In the genomic region with DNA sequence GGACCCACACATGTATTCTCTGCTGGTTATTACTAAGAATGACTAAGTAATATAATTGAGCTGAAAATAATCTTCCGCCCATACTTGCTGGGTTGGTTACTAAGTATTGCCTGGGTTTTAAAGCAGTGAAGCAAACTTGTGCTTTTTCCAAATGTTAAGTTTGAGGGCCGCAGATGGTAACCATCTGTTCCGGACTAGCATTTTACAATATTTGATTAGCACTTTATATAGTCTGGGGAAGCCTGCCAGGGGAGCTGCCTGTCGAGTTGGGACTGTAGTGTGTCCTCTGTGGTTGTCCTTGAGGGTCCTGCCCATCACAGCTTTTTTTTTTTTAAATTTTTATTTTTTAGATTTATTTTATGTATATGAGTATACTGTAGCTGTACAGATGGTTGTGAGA, we compare ENCODE assay signal across 12 mouse cellular contexts. TPM values are rescaled to one million over a fixed set of nuclear protein-coding genes. Genes with fewer than 3 reads are reported as not detected.
A peak's percentile ranks its signal among the peaks of the same experiment; 100 is the strongest.
DNase-seq lines count a peak whose midpoint lies in the region; ATAC-seq and TF ChIP-seq lines count a peak whose summit lies in the region.
"Had no signal": no experiment of that assay in that cellular context is flagged by ENCODE, and none has a peak within 500 bp of the region (broad histone marks: within the 10 kb centered on the region; RNA-seq: fewer than 3 reads in every experiment).

No protein-coding gene starts in this region.

- no peak overlapping the region for H3K4me2 ChIP-seq in lung, embryonic 14.5 days
- H3K4me2 ChIP-seq: embryonic facial prominence, embryonic 13.5 days; neural tube, embryonic 13.5 days had no signal

- H3K4me3 ChIP-seq in lung, embryonic 14.5 days (ENCODE audit: low read depth, low read length), result no peak overlapping the region
- H3K4me3 ChIP-seq in left cerebral cortex, adult 2 months, result no peak overlapping the region
- H3K4me3 ChIP-seq: embryonic facial prominence, embryonic 13.5 days; neural tube, embryonic 13.5 days had no signal

- H3K27me3 ChIP-seq in lung, embryonic 14.5 days (ENCODE audit: insufficient read depth, low read length), result no peaks in the 10 kb centered on the region
- H3K27me3 ChIP-seq: megakaryocyte, embryonic 14.5 days; neural tube, embryonic 13.5 days had no signal

- H3K9ac ChIP-seq in lung, embryonic 14.5 days, result no peak overlapping the region
- H3K9ac ChIP-seq: embryonic facial prominence, embryonic 13.5 days; neural tube, embryonic 13.5 days had no signal

- WGBS in lung, embryonic 14.5 days, result 53% methylated on average over 4 of the region's 4 CpGs

- ATAC-seq in frontal cortex, adult (ENCODE audit: low TSS enrichment), result peak; percentile 17; the same call in 1 of the 2 replicates
- ATAC-seq in lung, embryonic 14.5 days (ENCODE audit: insufficient read depth), result no peak

- H3K9me3 ChIP-seq in lung, embryonic 14.5 days (ENCODE audit: low read depth, low read length), result no peaks in the 10 kb centered on the region
- H3K9me3 ChIP-seq: embryonic facial prominence, embryonic 13.5 days; megakaryocyte, embryonic 14.5 days; neural tube, embryonic 13.5 days had no signal

- intact Hi-C loops in left cerebral cortex, adult 2 months (cut with DNase I), result loop anchor here (2.0 kb wide), 1 partner anchor 189 kb away; no protein-coding TSS in a partner anchor

- H3K36me3 ChIP-seq in lung, embryonic 14.5 days (ENCODE audit: insufficient read depth), result no peaks in the 10 kb centered on the region
- H3K36me3 ChIP-seq: embryonic facial prominence, embryonic 13.5 days; neural tube, embryonic 13.5 days had no signal

- TF ChIP-seq CTCF in lung, embryonic 14.5 days (IDR thresholded peaks at IDR 0.05; ENCODE audit: low read depth), result no peak
- TF ChIP-seq CTCF in left cerebral cortex, adult 2 months (IDR thresholded peaks at IDR 0.05), result no peak

- H3K27ac ChIP-seq in lung, embryonic 14.5 days (ENCODE audit: low read depth), result no peak overlapping the region
- H3K27ac ChIP-seq in left cerebral cortex, adult 2 months, result peak overlapping the region; percentile 81
- H3K27ac ChIP-seq: embryonic facial prominence, embryonic 13.5 days; neural tube, embryonic 13.5 days had no signal

- H3K4me1 ChIP-seq in lung, embryonic 14.5 days (ENCODE audit: insufficient read depth), result peaks cover 3% of the 10 kb centered on the region; the same call in 1 of the 2 replicates

- DNase-seq in frontal cortex, postnatal 10 days (ENCODE audit: low spot score in 2 of 2), result no peak
- peak; percentile 51 for DNase-seq in lung, embryonic 14.5 days
- DNase-seq in lung, postnatal 25 days (ENCODE audit: low spot score), result no peak
- DNase-seq in left cerebral cortex, adult 2 months (ENCODE audit: extremely low spot score in 1 of 2, low spot score in 2 of 2), result peak; percentile 45 to 57
- peak; percentile 64 for DNase-seq in right cerebral cortex, postnatal 36 days (ENCODE audit: low spot score in 2 of 2)
- DNase-seq in thymus, postnatal 4 days, result no peak
- no peak for DNase-seq in urinary bladder, postnatal 14 days (ENCODE audit: low spot score)
- DNase-seq: kidney, adult 2 months had no signal

RNA-seq across cellular contexts. Expression of a gene that starts 5.3 kb away (rescaled TPM):
- 13.9 and 14.8 TPM in 2 replicates for polyA plus RNA-seq in lung, embryonic 14.5 days (2014; fragmentation: Nextera tagmentation; extraction: Ambion mirVana)
- total RNA-seq in left cerebral cortex, adult 2 months (2021), result 10 to 100 TPM; 22.6 to 26.1 TPM

Comparison
In these comparisons a context has a peak if more than half of its experiments do, and no peak if none do; other contexts are left out.
1. DNase-seq: peak in lung, embryonic 14.5 days (single experiment), left cerebral cortex, adult 2 months (2 of 2) and right cerebral cortex, postnatal 36 days (2 of 2); none in frontal cortex, postnatal 10 days (0 of 2), lung, postnatal 25 days (single experiment), thymus, postnatal 4 days (single experiment) and urinary bladder, postnatal 14 days (single experiment).